In genomic region chr14:60495441-60495840, GRCm38 (mm10) we compare ENCODE assay signal across 21 mouse cellular contexts.
DNase-seq lines count a peak whose midpoint lies in the region; ATAC-seq and TF ChIP-seq lines count a peak whose summit lies in the region.
"Had no signal": no experiment of that assay in that cellular context is flagged by ENCODE, and none has a peak within 500 bp of the region (broad histone marks: within the 10 kb centered on the region; RNA-seq: fewer than 3 reads in every experiment).

No protein-coding gene starts in this region.

- TF ChIP-seq EP300 in lung, postnatal 0 days (IDR thresholded peaks at IDR 0.05), result no peak
- no peak for TF ChIP-seq EP300 in stomach, postnatal 0 days (optimal IDR thresholded peaks at IDR 0.05)

- no peaks in the 10 kb centered on the region for H3K9me3 ChIP-seq in kidney, embryonic 15.5 days (replicated peaks)
- H3K9me3 ChIP-seq in lung, postnatal 0 days (ENCODE audit: low read length), result no peaks in the 10 kb centered on the region
- no peaks in the 10 kb centered on the region for H3K9me3 ChIP-seq in stomach, postnatal 0 days (ENCODE audit: control insufficient read depth, low read length)
- no peaks in the 10 kb centered on the region for H3K9me3 ChIP-seq in midbrain, embryonic 14.5 days (ENCODE audit: control insufficient read depth, low read length)
- H3K9me3 ChIP-seq: embryonic facial prominence, embryonic 13.5 days; forebrain, embryonic 13.5 days; heart, embryonic 15.5 days; hindbrain, embryonic 13.5 days had no signal

- WGBS in kidney, embryonic 15.5 days, result 74% methylated on average over 5 of the region's 5 CpGs
- 82% methylated on average over 5 of the region's 5 CpGs for WGBS in lung, postnatal 0 days
- WGBS in stomach, postnatal 0 days, result 64% methylated on average over 5 of the region's 5 CpGs
- WGBS in midbrain, embryonic 14.5 days, result 87% methylated on average over 5 of the region's 5 CpGs

- H3K4me2 ChIP-seq in kidney, embryonic 15.5 days, result no peak overlapping the region
- H3K4me2 ChIP-seq in lung, postnatal 0 days (replicated peaks; ENCODE audit: low read depth, low read length), result no peak overlapping the region
- H3K4me2 ChIP-seq in stomach, postnatal 0 days (replicated peaks; ENCODE audit: low read depth), result no peak overlapping the region
- no peak overlapping the region for H3K4me2 ChIP-seq in midbrain, embryonic 14.5 days (ENCODE audit: low read length)
- H3K4me2 ChIP-seq: embryonic facial prominence, embryonic 13.5 days; forebrain, embryonic 13.5 days; heart, embryonic 11.5 days; heart, embryonic 15.5 days; hindbrain, embryonic 13.5 days had no signal

- no peaks in the 10 kb centered on the region for H3K36me3 ChIP-seq in kidney, embryonic 15.5 days
- no peaks in the 10 kb centered on the region for H3K36me3 ChIP-seq in lung, postnatal 0 days (ENCODE audit: insufficient read depth, low read length)
- no peaks in the 10 kb centered on the region for H3K36me3 ChIP-seq in stomach, postnatal 0 days (ENCODE audit: control insufficient read depth, insufficient read depth, low read length)
- no peaks in the 10 kb centered on the region for H3K36me3 ChIP-seq in midbrain, embryonic 14.5 days (ENCODE audit: control insufficient read depth, insufficient read depth, low read length)
- H3K36me3 ChIP-seq: embryonic facial prominence, embryonic 13.5 days; heart, embryonic 15.5 days; hindbrain, embryonic 13.5 days had no signal

- no peak overlapping the region for H3K9ac ChIP-seq in kidney, embryonic 15.5 days
- H3K9ac ChIP-seq in lung, postnatal 0 days (replicated peaks; ENCODE audit: low read depth), result no peak overlapping the region
- no peak overlapping the region for H3K9ac ChIP-seq in stomach, postnatal 0 days (ENCODE audit: low read length)
- no peak overlapping the region for H3K9ac ChIP-seq in midbrain, embryonic 14.5 days (replicated peaks; ENCODE audit: low read length)
- H3K9ac ChIP-seq: embryonic facial prominence, embryonic 13.5 days; forebrain, embryonic 13.5 days; heart, embryonic 15.5 days; hindbrain, embryonic 13.5 days had no signal

- no peak overlapping the region for H3K4me3 ChIP-seq in kidney, embryonic 15.5 days (replicated peaks)
- no peak overlapping the region for H3K4me3 ChIP-seq in lung, postnatal 0 days (ENCODE audit: low read depth, low read length)
- no peak overlapping the region for H3K4me3 ChIP-seq in stomach, postnatal 0 days (ENCODE audit: low read depth, low read length)
- no peak overlapping the region for H3K4me3 ChIP-seq in midbrain, embryonic 14.5 days (replicated peaks; ENCODE audit: low read depth, low read length)
- H3K4me3 ChIP-seq: embryonic facial prominence, embryonic 13.5 days; forebrain, embryonic 13.5 days; gastrocnemius, adult 2 months; heart, adult 2 months; heart, embryonic 15.5 days; hindbrain, embryonic 13.5 days had no signal

- H3K4me1 ChIP-seq in kidney, embryonic 15.5 days, result no peaks in the 10 kb centered on the region
- no peaks in the 10 kb centered on the region for H3K4me1 ChIP-seq in lung, postnatal 0 days (ENCODE audit: insufficient read depth, low read depth, low read length)
- no peaks in the 10 kb centered on the region for H3K4me1 ChIP-seq in stomach, postnatal 0 days (replicated peaks; ENCODE audit: control insufficient read depth, insufficient read depth)
- no peaks in the 10 kb centered on the region for H3K4me1 ChIP-seq in midbrain, embryonic 14.5 days (ENCODE audit: control insufficient read depth, insufficient read depth, low read length)
- H3K4me1 ChIP-seq: embryonic facial prominence, embryonic 13.5 days; forebrain, embryonic 13.5 days; heart, embryonic 15.5 days; hindbrain, embryonic 13.5 days had no signal

- no peak overlapping the region for H3K27ac ChIP-seq in kidney, embryonic 15.5 days
- H3K27ac ChIP-seq in lung, postnatal 0 days (ENCODE audit: low read length), result no peak overlapping the region
- no peak overlapping the region for H3K27ac ChIP-seq in stomach, postnatal 0 days (replicated peaks)
- no peak overlapping the region for H3K27ac ChIP-seq in midbrain, embryonic 14.5 days (replicated peaks; ENCODE audit: low read depth, low read length)
- H3K27ac ChIP-seq: embryonic facial prominence, embryonic 13.5 days; forebrain, embryonic 13.5 days; gastrocnemius, adult 2 months; heart, adult 2 months; heart, embryonic 15.5 days; hindbrain, embryonic 13.5 days had no signal

- no peak for ATAC-seq in kidney, embryonic 15.5 days (replicated peaks; ENCODE audit: low FRiP score)
- ATAC-seq in lung, postnatal 0 days, result no peak
- 0 out of 2 replicates have a peak, but pooled peaks have one; percentile 49 for ATAC-seq in stomach, postnatal 0 days (ENCODE audit: low FRiP score, low TSS enrichment)
- no peak for ATAC-seq in midbrain, embryonic 14.5 days (ENCODE audit: low FRiP score, low TSS enrichment)
- ATAC-seq: forebrain, embryonic 13.5 days had no signal

- no peak for TF ChIP-seq CTCF in lung, postnatal 0 days (IDR thresholded peaks at IDR 0.05)
- TF ChIP-seq CTCF in stomach, postnatal 0 days (IDR thresholded peaks at IDR 0.05; ENCODE audit: low read depth), result no peak

- DNase-seq in kidney, adult 18-20 months, result peak; percentile 26
- no peak for DNase-seq in kidney, adult 8-10 months
- DNase-seq in kidney, postnatal 25 days, result peak; percentile 30 to 50
- DNase-seq in lung, postnatal 36 days, result peak; percentile 4
- DNase-seq in lung, postnatal 0 days (ENCODE audit: low spot score), result no peak
- DNase-seq in stomach, postnatal 0 days (ENCODE audit: low spot score), result peak; percentile 50
- DNase-seq in midbrain, embryonic 14.5 days, result no peak
- DNase-seq: adrenal gland, postnatal 14 days; cerebellum, adult 11-12 months; cerebellum, adult 9-11 months; cerebellum, postnatal 36 days; gastrocnemius, adult 2 months; gastrocnemius, postnatal 25 days; heart, adult 2 months; heart, postnatal 14 days had no signal

- no peaks in the 10 kb centered on the region for H3K27me3 ChIP-seq in kidney, embryonic 15.5 days
- no peaks in the 10 kb centered on the region for H3K27me3 ChIP-seq in lung, postnatal 0 days (replicated peaks; ENCODE audit: insufficient read depth, low read length)
- H3K27me3 ChIP-seq in stomach, postnatal 0 days (ENCODE audit: control insufficient read depth, insufficient read depth, low read length), result no peaks in the 10 kb centered on the region
- H3K27me3 ChIP-seq in midbrain, embryonic 14.5 days (ENCODE audit: control insufficient read depth, insufficient read depth, low read length), result no peaks in the 10 kb centered on the region
- H3K27me3 ChIP-seq: embryonic facial prominence, embryonic 13.5 days; forebrain, embryonic 13.5 days; heart, embryonic 15.5 days; hindbrain, embryonic 13.5 days had no signal

Comparison
In these comparisons a context has a peak if more than half of its experiments do, and no peak if none do; other contexts are left out.
1. DNase-seq: peak in kidney, adult 18-20 months (single experiment), kidney, postnatal 25 days (2 of 2), lung, postnatal 36 days (single experiment) and stomach, postnatal 0 days (single experiment); none in kidney, adult 8-10 months (0 of 2), lung, postnatal 0 days (single experiment) and midbrain, embryonic 14.5 days (single experiment).